Mouse (Mus musculus): ENCODE measurements at regions not wholly inside any gene's neighbourhood (a gene's known extent, or its start where the extent isn't known, plus 50 kb on each side); places are given as distances from the start of the nearest gene placed in this dataset.

GRCm38 (mm10) chr10:12062302-12062701, 719.1 kb downstream of the Epm2a start:
- DNase-seq: no peak

- DNase-seq: peak; percentile 5
Measured at GRCm38 (mm10) chr10:12083961-12084360, 740.8 kb downstream of the Epm2a start.

GRCm38 (mm10) chr10:12092521-12092920, 749.3 kb downstream of the Epm2a start:
- DNase-seq: no peak

- no peak for DNase-seq
Measured at GRCm38 (mm10) chr10:12096678-12097077, 753.5 kb downstream of the Epm2a start.

- no peak for DNase-seq
Measured at GRCm38 (mm10) chr10:12107001-12107418, 762.2 kb downstream of the Utrn start.

GRCm38 (mm10) chr10:12111720-12112119, 757.4 kb downstream of the Utrn start:
- no peak for DNase-seq

- DNase-seq: no peak
Measured at GRCm38 (mm10) chr10:12115767-12116166, 753.4 kb downstream of the Utrn start.

- no peak for DNase-seq
Measured at GRCm38 (mm10) chr10:12116662-12117303, 752.4 kb downstream of the Utrn start.

GRCm38 (mm10) chr10:12124272-12124671, 744.9 kb downstream of the Utrn start:
- no peak for DNase-seq

- DNase-seq: no peak
Measured at GRCm38 (mm10) chr10:12129486-12129885, 739.7 kb downstream of the Utrn start.

- no peak for DNase-seq
Measured at GRCm38 (mm10) chr10:12144691-12145090, 724.5 kb downstream of the Utrn start.

GRCm38 (mm10) chr10:12146942-12147537, 722.1 kb downstream of the Utrn start:
- no peak for DNase-seq

- DNase-seq: no peak
Measured at GRCm38 (mm10) chr10:12170243-12170642, 698.9 kb downstream of the Utrn start.

- DNase-seq: no peak
Measured at GRCm38 (mm10) chr10:12174200-12174818, 694.9 kb downstream of the Utrn start.

GRCm38 (mm10) chr10:12175141-12175540, 694.0 kb downstream of the Utrn start:
- DNase-seq: no peak

GRCm38 (mm10) chr10:12177482-12177881, 691.7 kb downstream of the Utrn start:
- no peak for DNase-seq

GRCm38 (mm10) chr10:12180965-12181364, 688.2 kb downstream of the Utrn start:
- DNase-seq: no peak

GRCm38 (mm10) chr10:12186918-12187639, 682.1 kb downstream of the Utrn start:
- DNase-seq: no peak

GRCm38 (mm10) chr10:12187669-12188342, 681.4 kb downstream of the Utrn start:
- no peak for DNase-seq

GRCm38 (mm10) chr10:12190435-12190834, 678.7 kb downstream of the Utrn start:
- DNase-seq: no peak

- no peak for DNase-seq
Measured at GRCm38 (mm10) chr10:12207301-12207700, 661.9 kb downstream of the Utrn start.

- DNase-seq: no peak
Measured at GRCm38 (mm10) chr10:12210181-12210580, 659.0 kb downstream of the Utrn start.

- no peak for DNase-seq
Measured at GRCm38 (mm10) chr10:12218879-12219278, 650.3 kb downstream of the Utrn start.

Data from cerebellum, adult 11 months (tissue).